Mouse (Mus musculus): Measurements from ENCODE around the gene Ly6g6c.
A peak's percentile ranks its signal among the peaks of the same experiment; 100 is the strongest.

The Ly6g6c gene

GRCm38 (mm10) chr17:35058316-35058715 lies 6.9 kb upstream of the Ly6g6c start:
- no peak for DNase-seq

- DNase-seq = peak; percentile 96
These were observed 6.0 kb upstream of the Ly6g6c start, which contains the start of gene Ddah2 for GRCm38 (mm10) chr17:35058911-35059892. TSS of gene Ddah2 (plus strand) at chr17:35059035.

- no peak for DNase-seq
These were observed 5.1 kb upstream of the Ly6g6c start for GRCm38 (mm10) chr17:35060071-35060470.

- DNase-seq = peak; percentile 65
These were observed 4.4 kb upstream of the Ly6g6c start for GRCm38 (mm10) chr17:35060737-35061297.

GRCm38 (mm10) chr17:35061299-35061698 lies 3.9 kb upstream of the Ly6g6c start:
- DNase-seq = no peak

GRCm38 (mm10) chr17:35063466-35063865 lies 1.7 kb upstream of the Ly6g6c start:
- no peak for DNase-seq

- DNase-seq = no peak
These were observed 760 bp upstream of the Ly6g6c start for GRCm38 (mm10) chr17:35064378-35064877.

GRCm38 (mm10) chr17:35066084-35066483 lies 896 bp downstream of the Ly6g6c start, which contains the start of gene Mpig6b:
TSS of gene Mpig6b (minus strand) at chr17:35066184.
- no peak for DNase-seq

GRCm38 (mm10) chr17:35068213-35068914 lies 3.2 kb downstream of the Ly6g6c start:
- DNase-seq = no peak

GRCm38 (mm10) chr17:35070556-35071229 lies 5.5 kb downstream of the Ly6g6c start:
- peak; percentile 74 for DNase-seq

- no peak for DNase-seq
These were observed 6.3 kb downstream of the Ly6g6c start for GRCm38 (mm10) chr17:35071454-35071853.

GRCm38 (mm10) chr17:35074097-35074496 lies 8.9 kb downstream of the Ly6g6c start:
- no peak for DNase-seq

GRCm38 (mm10) chr17:35076507-35077176 lies 11.5 kb downstream of the Ly6g6c start, which contains the start of gene Ly6g6e:
TSS of gene Ly6g6e (plus strand) at chr17:35076902.
- DNase-seq = no peak

- DNase-seq = no peak
These were observed 12.1 kb downstream of the Ly6g6c start for GRCm38 (mm10) chr17:35077285-35077684.

GRCm38 (mm10) chr17:35077786-35078233 lies 12.6 kb downstream of the Ly6g6c start, which contains the start of gene Ly6g6d:
TSS of gene Ly6g6d (minus strand) at chr17:35078065.
- DNase-seq = peak; percentile 80

- DNase-seq = no peak
These were observed 14.6 kb downstream of the Ly6g6c start for GRCm38 (mm10) chr17:35079778-35080177.

GRCm38 (mm10) chr17:35080248-35080647 lies 15.1 kb downstream of the Ly6g6c start:
- no peak for DNase-seq

- DNase-seq = no peak
These were observed 15.5 kb downstream of the Ly6g6c start for GRCm38 (mm10) chr17:35080710-35081109.

- DNase-seq = no peak
These were observed 17.8 kb downstream of the Ly6g6c start for GRCm38 (mm10) chr17:35082841-35083576.

- DNase-seq = no peak
These were observed 18.8 kb downstream of the Ly6g6c start for GRCm38 (mm10) chr17:35083929-35084497.
